8 mouse cellular contexts compared by ENCODE assay signal in the genomic region with DNA sequence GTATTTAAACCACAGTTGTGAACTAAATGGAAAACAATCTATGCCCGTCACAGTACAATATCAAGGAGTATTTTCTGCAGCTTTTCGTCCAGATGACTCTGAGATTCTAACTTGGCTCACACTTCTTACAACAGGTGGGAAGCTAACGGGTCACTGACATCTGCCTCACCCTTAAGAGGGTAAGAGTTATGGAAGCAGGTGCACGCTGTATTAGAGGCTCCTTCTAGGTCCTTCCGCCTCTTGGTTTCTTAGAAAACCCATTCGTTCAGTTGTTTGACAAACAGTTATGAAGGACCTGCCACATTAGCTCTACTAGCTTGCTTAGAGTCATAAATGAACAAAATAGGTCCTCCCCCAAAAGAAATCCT. TPM values are rescaled to one million over a fixed set of nuclear protein-coding genes. Genes with fewer than 3 reads are reported as not detected.
DNase-seq lines count a peak whose midpoint lies in the region; ATAC-seq and TF ChIP-seq lines count a peak whose summit lies in the region.

No protein-coding gene starts in this region.

- peak overlapping the region; percentile 76 for H3K4me3 ChIP-seq in cerebellum, adult 2 months (replicated peaks; ENCODE audit: insufficient read depth, low read depth, low read length)
- H3K4me3 ChIP-seq in spleen, adult 2 months (ENCODE audit: extremely low read depth, insufficient read depth, insufficient read length): peak overlapping the region; percentile 90
- H3K4me3 ChIP-seq in limb, embryonic 10.5 days: peak overlapping the region; percentile 81
- H3K4me3 ChIP-seq in small intestine, adult 2 months (ENCODE audit: low read depth, low read length): no peak overlapping the region

- H3K36me3 ChIP-seq in spleen, adult 2 months (ENCODE audit: control insufficient read depth, insufficient read depth, low read length): no peaks in the 10 kb centered on the region; the same call in 1 of the 2 replicates
- H3K36me3 ChIP-seq in limb, embryonic 10.5 days: peaks cover 8% of the 10 kb centered on the region
- no peaks in the 10 kb centered on the region for H3K36me3 ChIP-seq in small intestine, adult 2 months (ENCODE audit: control insufficient read depth, insufficient read depth, low read length)

- no peaks in the 10 kb centered on the region for H3K27me3 ChIP-seq in cerebellum, adult 2 months (ENCODE audit: control insufficient read depth, insufficient read depth, low read length)
- H3K27me3 ChIP-seq in spleen, adult 2 months (ENCODE audit: control insufficient read depth, insufficient read depth, low read length): no peaks in the 10 kb centered on the region
- no peaks in the 10 kb centered on the region for H3K27me3 ChIP-seq in limb, embryonic 10.5 days (ENCODE audit: low read depth, poor library complexity, severe bottlenecking)
- H3K27me3 ChIP-seq in small intestine, adult 2 months (ENCODE audit: control insufficient read depth, insufficient read depth, low read length): no peaks in the 10 kb centered on the region

- no peak for TF ChIP-seq CTCF in cerebellum, adult 2 months (IDR thresholded peaks at IDR 0.05; ENCODE audit: borderline replicate concordance, insufficient read depth, low read depth, low read length)
- no peak for TF ChIP-seq CTCF in spleen, adult 2 months (IDR thresholded peaks at IDR 0.05; ENCODE audit: extremely low read depth, insufficient read depth, insufficient read length, insufficient replicate concordance)
- no peak for TF ChIP-seq CTCF in small intestine, adult 2 months (IDR thresholded peaks at IDR 0.05; ENCODE audit: extremely low read depth, insufficient read length, insufficient replicate concordance, low read depth, low read length)

- H3K27ac ChIP-seq in cerebellum, adult 2 months (ENCODE audit: insufficient read depth, low read length): no peak overlapping the region
- no peak overlapping the region for H3K27ac ChIP-seq in spleen, adult 2 months (ENCODE audit: insufficient read depth, low read length)
- H3K27ac ChIP-seq in limb, embryonic 10.5 days: peak overlapping the region; percentile 97
- H3K27ac ChIP-seq in small intestine, adult 2 months (ENCODE audit: insufficient read depth, low read depth, low read length): 0 out of 2 replicates have a peak overlapping the region, but pooled peaks have one; percentile 87

- H3K9me3 ChIP-seq in limb, embryonic 10.5 days (replicated peaks): no peaks in the 10 kb centered on the region

- ATAC-seq in inflammation-experienced regulatory T-cells, adult 6 months: no peak

- peaks cover 5% of the 10 kb centered on the region; the same call in 1 of the 2 replicates for H3K4me1 ChIP-seq in cerebellum, adult 2 months (ENCODE audit: control insufficient read depth, insufficient read depth, low read length)
- H3K4me1 ChIP-seq in spleen, adult 2 months (ENCODE audit: control insufficient read depth, insufficient read depth, insufficient read length): peaks cover 1% of the 10 kb centered on the region
- H3K4me1 ChIP-seq in limb, embryonic 10.5 days: peaks cover 20% of the 10 kb centered on the region
- H3K4me1 ChIP-seq in small intestine, adult 2 months (ENCODE audit: control insufficient read depth, insufficient read depth, insufficient read length, low read length): peaks cover 4% of the 10 kb centered on the region; the same call in 1 of the 2 replicates

- no peak for TF ChIP-seq POLR2A in cerebellum, adult 2 months (IDR thresholded peaks at IDR 0.05; ENCODE audit: borderline replicate concordance, insufficient read depth, low read length)
- TF ChIP-seq POLR2A in spleen, adult 2 months (IDR thresholded peaks at IDR 0.05; ENCODE audit: low read depth, low read length): no peak
- no peak for TF ChIP-seq POLR2A in small intestine, adult 2 months (IDR thresholded peaks at IDR 0.05; ENCODE audit: low read depth, low read length)

- 12% methylated on average over 6 of the region's 6 CpGs for WGBS in cerebellum, adult 2 months
- WGBS in spleen, adult 2 months: 12% methylated on average over 6 of the region's 6 CpGs
- WGBS in limb, embryonic 10.5 days: 71% methylated on average over 6 of the region's 6 CpGs
- 7% methylated on average over 6 of the region's 6 CpGs for WGBS in small intestine, adult 2 months

- no peak for DNase-seq in cerebellum, adult 2 months
- no peak for DNase-seq in cerebellum, adult 8-10 months
- no peak for DNase-seq in spleen, adult 2 months (ENCODE audit: low read depth in 1 of 2, low spot score in 2 of 2)
- DNase-seq in spleen, postnatal 10 days (ENCODE audit: low spot score in 2 of 2): no peak
- no peak for DNase-seq in limb, embryonic 10.5 days (ENCODE audit: low spot score)
- DNase-seq in layer of hippocampus, adult 9-11 months: no peak

RNA-seq across cellular contexts. Expression of a gene that starts 0.7 kb away (rescaled TPM):
- polyA plus RNA-seq in cerebellum, adult 2 months (2012; rRNA removed): 11.5 and 13.3 TPM in 2 replicates
- polyA plus RNA-seq in spleen, adult 2 months (2012; rRNA removed): 3.7 and 4.0 TPM in 2 replicates
- polyA plus RNA-seq in limb, embryonic 10.5 days (2016; fragmentation: Nextera tagmentation; extraction: Ambion mirVana): 4.3 and 6.0 TPM in 2 replicates
- polyA plus RNA-seq in small intestine, adult 2 months (2012; rRNA removed): 1.3 and 2.6 TPM in 2 replicates
- 10 to 100 TPM; 12.3 to 30.7 (median 20.3) TPM for polyA plus RNA-seq in inflammation-experienced regulatory T-cells, adult 6 months (2017; shearing (Covaris generic))

Comparison
In these comparisons a context has a peak if more than half of its experiments do, and no peak if none do; other contexts are left out.
1. H3K27ac ChIP-seq: peak in limb, embryonic 10.5 days (single experiment) and small intestine, adult 2 months (single experiment); none in cerebellum, adult 2 months (single experiment) and spleen, adult 2 months (single experiment).